Mouse (Mus musculus) cerebellum, postnatal 25 days (tissue): ENCODE measurements at regions not wholly inside any gene's neighbourhood (a gene's known extent, or its start where the extent isn't known, plus 50 kb on each side); places are given as distances from the start of the nearest gene placed in this dataset.

ENCODE experiments used
- DNase-seq, 2 experiments: peaks; one replicate each; pipeline ENCODE4 v3.0.0; 2021; ENCODE audit warnings: mixed read lengths in 2 of 2

DNA sequence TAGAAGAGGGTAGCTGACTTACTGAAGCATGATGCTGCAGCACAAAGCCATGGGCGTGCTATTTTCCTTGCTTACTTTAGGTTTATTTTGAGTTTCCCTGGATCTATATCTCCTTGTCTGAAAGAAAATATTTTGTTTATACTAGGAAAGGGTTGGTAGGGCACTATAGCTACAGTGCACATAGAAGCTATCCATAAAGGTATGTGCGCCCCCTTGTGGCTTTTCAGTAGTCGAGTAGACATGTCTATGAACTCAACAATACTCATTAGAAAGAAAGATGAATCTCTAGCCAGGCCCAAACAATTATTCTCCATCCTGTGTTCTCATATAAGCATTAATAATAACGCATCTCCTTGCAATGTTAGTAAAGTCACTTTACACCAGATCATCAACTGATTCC is 114.3 kb downstream of the Rab38 start:
- peak; percentile 11 to 70 for DNase-seq

DNA sequence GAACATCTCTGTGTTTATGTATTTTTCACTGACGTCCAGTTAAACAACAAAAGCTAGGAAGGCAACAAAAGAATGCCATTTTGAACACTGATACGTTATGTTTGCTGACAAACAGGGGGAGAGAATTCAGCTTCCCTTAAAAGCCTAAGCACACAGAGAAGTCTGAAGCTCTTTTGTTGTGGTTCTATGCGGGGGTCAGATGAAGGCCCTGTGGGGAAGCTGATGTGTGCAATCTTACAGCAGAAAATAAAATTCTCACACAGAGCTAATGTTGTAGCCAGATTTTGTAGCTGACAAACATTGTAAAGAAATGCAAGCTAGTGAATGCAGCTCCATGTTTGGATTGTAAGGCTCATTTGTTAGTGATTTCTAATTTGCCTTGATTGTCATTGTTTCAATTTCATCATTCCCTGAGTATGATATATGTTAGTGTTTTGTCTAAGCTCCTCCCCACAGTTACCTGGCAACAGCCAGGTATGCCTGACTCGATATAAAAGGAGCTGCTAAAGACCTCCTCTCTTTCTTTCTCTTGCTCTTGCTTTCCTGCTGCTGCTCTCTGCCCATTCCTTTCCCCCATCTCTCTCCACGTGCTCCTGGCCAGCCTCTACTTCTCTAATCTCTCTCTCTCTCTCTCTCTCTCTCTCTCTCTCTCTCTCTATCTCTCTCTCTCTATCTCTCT is 115.0 kb downstream of the Rab38 start:
- DNase-seq = no peak

DNA sequence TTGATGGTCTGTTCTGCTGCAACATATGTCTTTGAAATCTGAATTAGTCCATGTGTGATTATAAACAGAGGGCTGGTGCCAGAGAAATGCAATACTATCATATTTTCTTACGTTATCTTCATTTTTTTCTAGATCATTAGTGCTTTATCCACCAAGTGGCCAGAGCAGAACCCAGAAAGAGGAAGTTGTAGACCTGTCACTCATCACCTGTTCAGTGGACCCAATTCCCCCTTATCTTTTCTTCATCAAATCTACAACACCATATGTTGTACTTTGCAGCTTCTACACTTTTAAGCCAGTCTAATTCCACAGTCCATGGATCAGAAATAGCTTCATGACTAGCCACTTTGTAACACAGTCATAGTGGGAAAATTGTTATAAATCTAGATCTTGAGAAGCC is 145.0 kb downstream of the Rab38 start:
- DNase-seq = no peak

DNA sequence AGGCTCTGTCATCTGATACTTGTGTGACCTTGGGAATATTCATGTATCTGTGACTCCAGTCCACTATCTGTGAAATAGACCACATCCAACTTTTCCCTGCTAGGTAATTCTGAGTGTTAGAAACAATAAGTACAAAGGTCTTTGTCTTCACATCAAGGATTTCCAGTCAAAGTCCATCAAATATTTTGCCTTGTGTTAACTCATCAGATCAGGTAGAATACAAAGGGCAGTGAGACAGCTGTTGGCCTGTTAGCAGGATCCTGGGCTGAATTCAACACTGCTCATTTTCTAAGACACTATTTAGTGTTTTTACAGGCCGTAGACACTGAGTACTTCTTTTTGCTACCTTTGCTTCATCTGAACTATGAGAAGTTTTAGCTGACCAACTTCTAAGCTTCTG is 170.7 kb downstream of the Rab38 start:
- no peak for DNase-seq
